Mouse (Mus musculus): Measurements from ENCODE around the gene Mex3a.

Mex3a gene

DNA sequence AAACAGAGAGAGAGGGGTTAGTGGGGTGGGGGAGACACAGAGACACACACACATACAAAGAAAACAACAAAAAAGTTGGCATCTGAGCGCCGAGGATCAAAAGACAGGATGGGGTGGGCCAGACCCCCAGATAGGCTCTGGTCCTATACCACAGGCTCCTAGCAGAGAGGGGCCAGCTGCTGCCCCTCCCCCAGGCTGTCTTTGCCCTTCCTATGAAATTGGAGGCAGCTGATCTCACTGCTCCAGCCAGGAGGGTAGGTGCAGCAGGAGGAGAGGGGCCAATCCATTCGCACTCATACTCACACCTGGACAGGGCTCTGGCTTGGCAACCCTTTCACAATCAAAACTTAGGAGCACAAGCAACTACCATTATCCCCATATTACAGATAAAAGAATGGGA lies 22.9 kb upstream of the Mex3a start:
- no peak for DNase-seq

DNA sequence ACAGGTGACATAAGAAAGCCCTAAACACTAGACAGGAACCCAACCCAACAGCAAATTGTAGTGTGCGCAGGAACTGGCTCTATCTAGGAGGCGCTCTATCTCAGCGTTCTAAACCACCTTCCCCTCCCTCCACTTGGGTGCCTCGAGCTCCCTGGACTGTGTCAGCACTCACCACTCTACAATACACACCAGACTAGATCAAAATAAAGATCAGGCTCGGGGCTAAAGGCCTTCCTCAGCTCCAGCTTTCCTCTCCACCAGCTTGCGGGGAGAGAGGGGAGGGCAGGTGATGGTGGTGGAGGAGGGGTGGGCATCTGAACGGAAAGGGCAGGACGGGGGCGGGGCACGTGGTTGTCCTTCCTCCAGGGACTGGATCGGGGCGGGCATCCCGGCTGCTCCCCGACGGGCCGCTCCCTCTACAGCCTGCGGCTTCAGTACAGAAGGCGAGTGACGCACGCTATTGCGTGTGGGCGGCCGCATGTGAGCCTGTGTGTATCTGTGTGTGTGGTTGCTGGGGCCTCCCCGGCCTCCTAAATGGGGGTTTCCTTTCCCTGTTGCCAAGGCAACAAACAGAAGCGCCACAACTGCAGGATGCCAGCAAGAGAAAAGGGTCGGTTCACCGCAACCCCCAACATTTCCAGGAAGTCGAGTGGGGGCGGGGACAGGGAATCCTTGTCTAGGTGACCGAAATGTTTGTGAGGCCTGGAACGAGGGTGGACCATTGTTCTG lies 22.3 kb upstream of the Mex3a start, which contains the start of gene Lmna:
TSS of gene Lmna (minus strand) at position 265 of the 729 bp plus-strand sequence.
- DNase-seq, result peak; percentile 86

DNA sequence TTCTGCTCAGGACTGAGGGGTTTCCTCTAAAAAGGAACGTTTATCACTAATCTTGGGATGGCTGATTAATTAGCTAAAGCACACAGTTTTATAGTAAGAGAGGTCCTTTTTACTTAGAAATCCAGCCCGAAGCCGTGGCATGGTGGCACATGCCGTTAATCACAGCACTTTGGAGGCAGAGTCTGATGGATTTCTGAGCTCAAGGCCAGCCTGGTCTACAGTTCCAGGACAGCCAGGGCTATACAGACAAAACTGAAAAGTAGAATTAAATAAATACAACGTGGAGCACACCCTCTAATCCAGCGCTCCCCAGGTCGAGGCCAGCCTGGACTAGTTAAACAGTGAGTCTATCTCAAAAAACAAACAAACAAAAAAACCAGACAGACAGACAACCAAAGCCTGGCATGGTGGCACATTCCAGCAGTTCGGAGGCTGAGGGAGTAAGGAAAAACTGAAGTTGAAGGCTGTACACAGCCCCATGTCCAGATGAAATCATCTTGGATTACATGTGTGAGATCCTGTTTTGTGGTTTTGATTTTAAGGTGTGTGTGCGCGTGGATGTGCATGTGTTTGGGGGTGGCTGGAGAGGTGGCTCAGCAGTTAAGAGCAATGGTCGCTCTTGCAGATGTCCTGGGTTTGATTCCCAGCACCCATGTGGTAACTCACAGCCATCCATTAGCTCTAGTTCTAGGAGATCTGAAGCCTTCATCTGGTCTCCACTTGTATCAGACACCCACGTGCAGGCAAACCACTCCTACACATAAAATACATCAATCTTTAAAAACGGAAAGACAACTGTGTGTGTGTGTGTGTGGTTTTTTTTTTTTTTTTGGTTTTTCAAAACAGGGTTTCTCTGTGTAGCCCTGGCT lies 21.5 kb upstream of the Mex3a start:
- no peak for DNase-seq

GRCm38 (mm10) chr3:88511559-88511958 lies 20.6 kb upstream of the Mex3a start:
- DNase-seq, result no peak

DNA sequence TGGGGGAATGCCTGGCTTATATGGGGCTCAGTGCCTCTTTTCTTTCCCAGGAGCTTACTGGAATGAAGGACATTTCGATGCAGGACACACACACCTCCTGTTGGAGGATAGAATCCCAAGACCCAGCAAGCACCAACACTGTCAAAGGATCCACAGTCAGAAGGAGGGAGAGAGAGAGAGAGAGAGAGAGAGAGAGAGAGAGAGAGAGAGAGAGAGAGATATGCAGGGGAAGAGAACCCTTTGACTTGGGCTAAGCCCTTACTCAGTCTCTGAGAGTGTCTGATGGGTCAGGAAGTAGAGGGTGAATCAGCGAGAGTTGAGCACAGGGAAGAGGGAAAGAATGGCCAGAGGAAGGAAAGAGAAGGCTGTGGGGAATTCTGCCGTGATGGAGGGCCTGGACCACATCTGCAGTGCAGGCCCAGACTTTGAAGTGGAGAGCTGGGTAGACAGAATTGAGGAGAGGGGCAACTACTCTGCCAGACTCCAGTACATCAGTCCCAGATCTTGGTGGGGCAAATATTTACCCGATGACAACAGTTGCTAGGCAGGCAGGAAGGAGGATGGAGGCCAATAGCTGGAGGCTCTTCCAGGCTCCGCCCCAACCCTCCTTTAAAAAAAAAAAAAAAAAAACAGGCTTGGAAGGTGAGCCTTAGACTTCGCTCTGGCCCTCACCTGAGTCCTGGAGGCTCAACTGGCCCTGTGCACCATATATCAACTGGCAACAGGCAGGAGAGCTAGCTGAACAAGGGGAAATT lies 19.9 kb upstream of the Mex3a start:
- DNase-seq, result no peak

- DNase-seq, result no peak
These were observed 19.2 kb upstream of the Mex3a start for GRCm38 (mm10) chr3:88512896-88513545.

- no peak for DNase-seq
These were observed 18.6 kb upstream of the Mex3a start for GRCm38 (mm10) chr3:88513546-88514115.

DNA sequence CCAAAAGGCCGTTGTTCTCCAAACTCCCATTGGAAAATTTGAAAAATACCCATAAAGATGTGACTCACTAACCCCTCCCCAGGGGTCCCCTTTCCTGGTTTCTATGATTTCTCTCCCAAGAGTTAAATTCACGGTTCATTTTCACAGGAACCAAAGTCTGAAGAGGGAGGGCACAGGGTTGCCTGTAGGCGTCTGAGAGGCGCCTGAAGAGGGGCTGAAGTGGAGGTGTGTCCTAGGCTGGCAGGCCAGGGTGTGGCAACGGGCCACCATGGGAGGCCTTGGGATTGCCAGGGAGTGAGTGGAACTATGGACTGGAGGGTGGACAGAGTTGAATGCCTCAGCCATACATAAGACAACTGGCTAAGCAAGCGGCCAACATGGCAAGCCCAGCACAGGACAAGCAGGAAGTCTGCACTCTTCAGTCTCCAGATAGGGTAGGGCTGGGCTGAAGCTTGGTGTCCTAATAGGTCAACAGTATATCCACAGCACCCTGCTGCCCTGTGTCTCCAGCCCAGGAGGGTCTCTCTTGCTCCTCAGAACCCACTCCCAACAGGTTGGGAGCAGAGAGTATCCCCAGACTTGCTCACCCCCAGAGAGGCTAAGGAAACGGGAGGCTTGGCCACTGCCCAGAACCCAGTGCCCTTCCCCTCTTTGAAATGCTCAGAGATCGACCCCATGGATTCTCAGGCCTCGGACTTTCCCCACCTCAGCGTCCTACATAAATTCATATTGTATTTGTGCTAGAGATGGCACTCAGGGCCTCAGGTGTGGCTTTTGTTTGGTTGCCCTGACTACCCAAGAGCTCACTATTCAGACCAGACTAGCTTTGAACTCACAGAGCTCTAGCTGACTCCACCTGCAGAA lies 17.7 kb upstream of the Mex3a start:
- DNase-seq, result no peak

GRCm38 (mm10) chr3:88515095-88515386 lies 17.2 kb upstream of the Mex3a start:
- DNase-seq, result no peak

- DNase-seq, result no peak
These were observed 15.8 kb upstream of the Mex3a start for GRCm38 (mm10) chr3:88516407-88516806.

- DNase-seq, result no peak
These were observed 13.8 kb upstream of the Mex3a start for GRCm38 (mm10) chr3:88518411-88518810.

DNA sequence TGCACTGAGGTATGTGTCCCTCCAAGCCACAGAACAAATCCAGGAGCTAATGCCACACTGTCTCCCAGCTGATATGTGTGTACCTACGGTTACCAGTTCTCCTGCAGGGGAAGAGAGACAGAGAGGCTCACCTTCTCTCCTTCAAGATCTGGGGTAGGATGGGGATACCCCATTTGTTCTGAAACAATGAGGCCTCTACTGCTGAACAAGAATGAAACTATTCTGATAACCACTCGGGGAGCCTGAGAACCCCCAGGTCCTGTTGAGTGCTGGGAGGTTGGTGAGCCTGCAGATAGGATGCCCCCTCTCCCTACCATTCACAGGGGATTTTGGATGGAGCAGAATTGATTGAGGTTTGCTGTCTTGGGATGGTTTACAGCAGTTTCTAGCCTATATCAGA lies 12.1 kb upstream of the Mex3a start:
- DNase-seq, result no peak

GRCm38 (mm10) chr3:88521156-88521555 lies 11.0 kb upstream of the Mex3a start:
- DNase-seq, result no peak

- peak; percentile 61 for DNase-seq
These were observed 10.3 kb upstream of the Mex3a start for GRCm38 (mm10) chr3:88521803-88522331.

DNA sequence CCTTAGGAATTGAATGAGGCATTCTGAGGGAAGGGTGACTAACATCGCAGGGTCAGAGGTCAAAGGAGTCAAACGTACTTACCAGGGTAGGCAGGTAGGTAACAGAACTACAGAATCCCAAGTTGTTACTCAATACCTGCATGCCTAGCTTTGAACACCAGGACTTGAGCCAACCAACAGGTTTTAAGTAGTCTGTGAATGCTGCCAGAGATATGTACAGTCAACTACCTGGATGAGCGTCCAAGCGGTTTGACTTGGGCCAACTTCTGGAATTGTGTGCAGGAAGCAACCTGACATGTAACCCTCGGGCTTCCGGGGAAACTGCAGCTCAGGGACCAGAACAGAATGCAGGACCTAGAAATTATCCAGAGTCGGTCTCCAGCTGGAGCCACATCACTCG lies 9.2 kb upstream of the Mex3a start:
- no peak for DNase-seq

DNA sequence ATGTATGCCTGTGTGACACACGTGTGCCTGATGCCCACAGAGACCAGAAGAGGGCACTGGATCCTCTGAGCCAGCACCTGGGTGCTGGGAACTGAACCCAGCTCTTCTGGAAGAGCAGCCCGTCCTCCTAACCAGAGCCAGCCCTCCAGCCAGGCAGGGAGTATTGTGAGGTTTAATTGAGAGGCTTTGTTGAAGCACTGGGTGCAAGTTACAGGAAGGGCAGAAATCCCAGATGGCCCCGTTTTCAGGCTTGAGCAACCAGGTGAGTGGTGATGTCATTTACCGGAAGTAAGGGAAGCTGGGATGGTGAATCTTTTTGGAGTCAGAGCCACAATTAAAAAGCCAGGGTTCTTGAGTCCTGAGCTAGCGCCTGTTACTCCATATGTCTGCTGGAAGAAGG lies 7.2 kb upstream of the Mex3a start:
- DNase-seq, result no peak

DNA sequence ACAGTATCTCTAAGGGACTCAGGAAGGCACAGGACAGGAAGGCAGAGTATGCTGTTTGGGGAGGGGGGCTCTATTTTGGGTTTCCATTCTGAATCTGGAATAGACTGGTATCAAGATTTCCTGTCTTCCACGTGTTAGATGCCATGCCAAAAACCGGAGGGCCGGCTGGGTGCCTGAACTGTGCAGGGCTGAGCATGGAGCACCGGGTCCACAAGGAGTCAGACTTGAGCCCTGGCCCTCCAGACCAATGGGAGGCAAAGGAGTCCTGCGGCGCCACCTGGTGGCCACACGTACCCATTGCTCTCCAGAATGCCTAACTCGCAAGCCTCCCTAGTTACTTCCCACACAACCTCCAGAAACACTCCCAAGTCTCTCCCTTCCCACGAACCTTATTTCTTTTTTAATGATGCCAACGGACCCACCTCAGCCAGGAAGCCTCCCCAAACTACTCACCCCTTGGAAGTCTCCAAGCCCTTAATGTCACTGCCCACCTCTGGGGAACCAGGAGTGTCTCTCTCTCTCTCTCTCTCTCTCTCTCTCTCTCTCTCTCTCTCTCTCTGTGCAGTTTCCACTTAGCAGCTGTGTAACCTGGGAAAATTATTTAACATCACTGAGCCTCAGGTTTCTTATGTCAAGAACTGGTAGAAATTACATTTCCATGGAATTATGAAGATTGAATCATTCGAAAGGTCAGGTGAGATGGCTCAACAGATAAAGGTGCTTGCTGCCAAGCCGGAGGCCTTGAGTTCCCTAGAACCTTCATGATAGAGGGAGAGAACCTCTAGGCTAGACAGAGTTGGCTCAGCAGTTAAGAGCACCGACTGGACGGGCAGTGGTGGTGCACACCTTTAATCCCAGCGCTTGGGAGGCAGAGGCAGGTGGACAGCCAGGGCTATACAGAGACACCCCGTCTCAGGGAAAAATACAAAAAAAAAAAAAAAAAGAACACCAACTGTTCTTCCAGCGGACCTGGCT lies 5.8 kb upstream of the Mex3a start:
- DNase-seq, result peak; percentile 84

DNA sequence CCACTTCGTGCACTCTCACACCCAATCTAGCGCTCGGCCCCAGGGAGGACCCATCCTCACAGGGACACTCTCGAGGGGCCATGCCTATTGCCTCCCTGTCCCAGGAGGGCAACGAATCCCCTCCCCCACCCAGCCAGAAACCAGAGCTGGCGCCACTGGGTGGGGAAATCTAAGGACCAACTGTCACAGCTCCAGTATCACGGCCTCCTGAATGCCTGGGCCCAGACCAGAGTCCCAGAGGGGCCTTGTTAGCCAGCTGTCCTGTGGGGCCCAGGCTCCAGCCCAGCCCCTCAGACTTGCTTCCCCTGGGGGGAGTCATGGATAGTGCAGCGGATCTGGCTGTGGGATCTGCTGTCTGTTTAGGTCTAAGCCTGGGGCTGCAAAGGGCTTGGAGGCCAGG lies 4.6 kb upstream of the Mex3a start:
- DNase-seq, result no peak

DNA sequence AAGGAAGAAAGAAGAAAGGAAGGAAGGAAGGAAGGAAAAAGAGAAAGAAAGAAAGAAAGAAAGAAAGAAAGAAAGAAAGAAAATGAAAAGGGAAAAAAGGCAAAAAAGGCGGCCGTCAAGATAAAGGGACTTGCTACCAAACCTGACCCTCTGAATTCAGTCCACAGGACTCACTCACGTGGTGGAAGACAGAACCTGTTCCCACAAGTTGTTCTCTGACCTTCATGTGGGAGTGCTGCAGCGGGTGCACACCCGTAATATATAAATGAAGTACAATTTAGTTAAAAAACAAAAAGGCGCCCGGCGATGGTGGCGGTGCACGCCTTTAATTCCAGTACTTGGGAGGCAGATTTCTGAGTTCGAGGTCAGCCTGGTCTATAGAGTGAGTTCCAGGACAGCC lies 3.5 kb upstream of the Mex3a start:
- DNase-seq, result no peak
